In the genomic region with DNA sequence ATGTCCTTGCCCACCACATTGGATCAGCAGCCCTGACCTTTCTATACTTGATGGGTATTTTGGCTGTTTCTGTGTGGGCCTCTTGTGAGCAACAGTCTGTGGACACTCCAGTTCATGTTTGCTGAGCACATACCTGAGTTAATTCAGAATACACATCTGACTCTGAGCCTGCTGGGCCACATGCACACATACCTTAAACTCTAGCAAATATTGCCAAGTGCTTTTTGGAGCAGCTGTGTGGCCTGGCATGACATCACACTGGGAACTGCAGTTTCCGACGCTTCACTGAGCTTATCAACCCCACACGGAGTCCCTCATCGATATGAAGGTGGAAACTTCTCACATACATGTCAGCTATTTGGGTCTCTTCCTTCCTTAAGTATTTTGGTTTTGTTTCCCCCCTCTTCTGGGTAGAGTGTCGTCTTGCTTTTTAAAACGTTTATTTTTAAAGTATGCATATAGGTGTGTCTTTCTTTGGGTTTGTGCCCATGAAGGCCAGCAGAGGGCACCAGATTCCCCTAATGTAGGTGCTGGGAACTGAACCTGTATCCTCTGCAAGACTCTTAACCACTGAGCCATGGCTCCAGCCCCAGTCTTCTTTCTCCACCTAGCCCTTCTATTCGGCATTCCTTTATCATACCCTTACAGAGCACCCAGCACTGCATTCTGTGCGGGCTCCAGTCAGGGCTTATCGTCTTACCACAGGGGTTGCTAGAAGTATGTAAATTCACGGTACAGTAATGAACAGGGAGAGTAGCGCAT, we compare ENCODE assay signal across 8 mouse cellular contexts. TPM values are rescaled to one million over a fixed set of nuclear protein-coding genes. Genes with fewer than 3 reads are reported as not detected.
DNase-seq lines count a peak whose midpoint lies in the region; ATAC-seq lines count a peak whose summit lies in the region.

No protein-coding gene starts in this region.

- H3K4me3 ChIP-seq in forebrain, embryonic 10.5 days, result no peak overlapping the region
- no peak overlapping the region for H3K4me3 ChIP-seq in forebrain, embryonic 11.5 days (ENCODE audit: low read depth, low read length)
- no peak overlapping the region for H3K4me3 ChIP-seq in embryonic facial prominence, embryonic 10.5 days
- H3K4me3 ChIP-seq in stomach, embryonic 15.5 days (replicated peaks), result no peak overlapping the region

- WGBS in forebrain, embryonic 10.5 days, result 72% methylated on average over 11 of the region's 11 CpGs
- 69% methylated on average over 11 of the region's 11 CpGs for WGBS in forebrain, embryonic 11.5 days
- WGBS in embryonic facial prominence, embryonic 10.5 days, result 71% methylated on average over 11 of the region's 11 CpGs
- whole genome bisulfite sequencing in stomach, embryonic 15.5 days, result 61% methylated on average over 11 of the region's 11 CpGs

- peak; percentile 34 for DNase-seq in forebrain, embryonic 10.5 days (ENCODE audit: extremely low spot score, low spot score)
- DNase-seq in forebrain, embryonic 11.5 days (ENCODE audit: low spot score), result no peak
- peak; percentile 37 for DNase-seq in right cerebral cortex, postnatal 4 days
- no peak for DNase-seq in right cerebral cortex, postnatal 25 days
- DNase-seq in embryonic facial prominence, embryonic 10.5 days (ENCODE audit: low spot score), result peak; percentile 48
- DNase-seq in lung, adult 18-20 months, result peak; percentile 35 to 44
- no peak for DNase-seq in ovary, postnatal 10 days (ENCODE audit: low spot score)

- peaks cover 22% of the 10 kb centered on the region for H3K4me1 ChIP-seq in forebrain, embryonic 10.5 days
- H3K4me1 ChIP-seq in forebrain, embryonic 11.5 days (replicated peaks; ENCODE audit: control insufficient read depth, insufficient read depth, low read length), result peaks cover 2% of the 10 kb centered on the region; the same call in 1 of the 2 replicates
- peaks cover 25% of the 10 kb centered on the region for H3K4me1 ChIP-seq in embryonic facial prominence, embryonic 10.5 days
- H3K4me1 ChIP-seq in stomach, embryonic 15.5 days, result peaks cover 5% of the 10 kb centered on the region; the same call in 1 of the 2 replicates

- H3K9ac ChIP-seq in forebrain, embryonic 11.5 days (ENCODE audit: low read length), result no peak overlapping the region
- H3K9ac ChIP-seq in stomach, embryonic 15.5 days, result no peak overlapping the region

- ATAC-seq in forebrain, embryonic 11.5 days (replicated peaks; ENCODE audit: low FRiP score), result no peak
- peak; percentile 28; the same call in 1 of the 2 replicates for ATAC-seq in stomach, embryonic 15.5 days (ENCODE audit: insufficient read depth, low FRiP score, low read depth)

- H3K27ac ChIP-seq in forebrain, embryonic 10.5 days, result no peak overlapping the region
- H3K27ac ChIP-seq in forebrain, embryonic 11.5 days (ENCODE audit: low read depth, low read length), result no peak overlapping the region
- no peak overlapping the region for H3K27ac ChIP-seq in embryonic facial prominence, embryonic 10.5 days (replicated peaks)
- no peak overlapping the region for H3K27ac ChIP-seq in stomach, embryonic 15.5 days

- H3K36me3 ChIP-seq in forebrain, embryonic 10.5 days (replicated peaks), result peaks cover 4% of the 10 kb centered on the region; the same call in 1 of the 2 replicates
- H3K36me3 ChIP-seq in forebrain, embryonic 11.5 days (ENCODE audit: control insufficient read depth, insufficient read depth, low read length), result no peaks in the 10 kb centered on the region
- H3K36me3 ChIP-seq in embryonic facial prominence, embryonic 10.5 days (replicated peaks), result peaks cover 8% of the 10 kb centered on the region
- no peaks in the 10 kb centered on the region for H3K36me3 ChIP-seq in stomach, embryonic 15.5 days

- no peak overlapping the region for H3K4me2 ChIP-seq in forebrain, embryonic 11.5 days (ENCODE audit: low read depth, low read length, severe bottlenecking)
- H3K4me2 ChIP-seq in stomach, embryonic 15.5 days, result no peak overlapping the region

- no peaks in the 10 kb centered on the region for H3K9me3 ChIP-seq in forebrain, embryonic 10.5 days
- no peaks in the 10 kb centered on the region for H3K9me3 ChIP-seq in forebrain, embryonic 11.5 days (ENCODE audit: control insufficient read depth, low read length)
- H3K9me3 ChIP-seq in embryonic facial prominence, embryonic 10.5 days, result no peaks in the 10 kb centered on the region
- no peaks in the 10 kb centered on the region for H3K9me3 ChIP-seq in stomach, embryonic 15.5 days

- H3K27me3 ChIP-seq in forebrain, embryonic 10.5 days (ENCODE audit: poor library complexity, severe bottlenecking), result no peaks in the 10 kb centered on the region
- no peaks in the 10 kb centered on the region for H3K27me3 ChIP-seq in forebrain, embryonic 11.5 days (ENCODE audit: control insufficient read depth, insufficient read depth, low read length)
- H3K27me3 ChIP-seq in embryonic facial prominence, embryonic 10.5 days (replicated peaks; ENCODE audit: low read depth, poor library complexity, severe bottlenecking), result no peaks in the 10 kb centered on the region
- no peaks in the 10 kb centered on the region; the same call in 1 of the 2 replicates for H3K27me3 ChIP-seq in stomach, embryonic 15.5 days (replicated peaks)

RNA-seq across cellular contexts. Expression of gene Stxbp1, which starts 25.8 kb away (rescaled TPM):
- polyA plus RNA-seq in forebrain, embryonic 10.5 days (2016; fragmentation: Nextera tagmentation; extraction: Ambion mirVana), result 18.7 and 20.8 TPM in 2 replicates
- 44.0 and 44.6 TPM in 2 replicates for polyA plus RNA-seq in forebrain, embryonic 11.5 days (2014; fragmentation: Nextera tagmentation; extraction: Ambion mirVana)
- 24.4 and 25.1 TPM in 2 replicates for polyA plus RNA-seq in embryonic facial prominence, embryonic 10.5 days (2016; fragmentation: Nextera tagmentation; extraction: Ambion mirVana)
- 20.0 and 21.4 TPM in 2 replicates for polyA plus RNA-seq in stomach, embryonic 15.5 days (2015; fragmentation: Nextera tagmentation; extraction: Ambion mirVana)

RNA-seq across cellular contexts. Expression of gene Cfap157, which starts 37.0 kb away (rescaled TPM):
- 1.1 and 1.2 TPM in 2 replicates for polyA plus RNA-seq in forebrain, embryonic 10.5 days (2016; fragmentation: Nextera tagmentation; extraction: Ambion mirVana)
- 0.33 and 0.87 TPM in 2 replicates for polyA plus RNA-seq in forebrain, embryonic 11.5 days (2014; fragmentation: Nextera tagmentation; extraction: Ambion mirVana)
- polyA plus RNA-seq in embryonic facial prominence, embryonic 10.5 days (2016; fragmentation: Nextera tagmentation; extraction: Ambion mirVana), result 0.54 and 0.60 TPM in 2 replicates
- 0.62 and 1.1 TPM in 2 replicates for polyA plus RNA-seq in stomach, embryonic 15.5 days (2015; fragmentation: Nextera tagmentation; extraction: Ambion mirVana)

RNA-seq across cellular contexts. Expression of gene Ptrh1, which starts 45.6 kb away (rescaled TPM):
- 4.4 and 5.1 TPM in 2 replicates for polyA plus RNA-seq in forebrain, embryonic 10.5 days (2016; fragmentation: Nextera tagmentation; extraction: Ambion mirVana)
- 3.3 and 4.6 TPM in 2 replicates for polyA plus RNA-seq in forebrain, embryonic 11.5 days (2014; fragmentation: Nextera tagmentation; extraction: Ambion mirVana)
- 5.3 and 6.4 TPM in 2 replicates for polyA plus RNA-seq in embryonic facial prominence, embryonic 10.5 days (2016; fragmentation: Nextera tagmentation; extraction: Ambion mirVana)
- 4.4 TPM in 2 replicates for polyA plus RNA-seq in stomach, embryonic 15.5 days (2015; fragmentation: Nextera tagmentation; extraction: Ambion mirVana)

RNA-seq across cellular contexts. Expression of gene Ttc16, which starts 45.8 kb away (rescaled TPM):
- polyA plus RNA-seq in forebrain, embryonic 10.5 days (2016; fragmentation: Nextera tagmentation; extraction: Ambion mirVana), result 0.32 and 0.36 TPM in 2 replicates
- polyA plus RNA-seq in forebrain, embryonic 11.5 days (2014; fragmentation: Nextera tagmentation; extraction: Ambion mirVana), result 0.80 and 0.84 TPM in 2 replicates
- 0.31 and 0.34 TPM in 2 replicates for polyA plus RNA-seq in embryonic facial prominence, embryonic 10.5 days (2016; fragmentation: Nextera tagmentation; extraction: Ambion mirVana)
- polyA plus RNA-seq in stomach, embryonic 15.5 days (2015; fragmentation: Nextera tagmentation; extraction: Ambion mirVana), result 0.23 and 0.41 TPM in 2 replicates

RNA-seq across cellular contexts. Expression of gene Fam129b, which starts 54.7 kb away (rescaled TPM):
- polyA plus RNA-seq in forebrain, embryonic 10.5 days (2016; fragmentation: Nextera tagmentation; extraction: Ambion mirVana), result 22.8 and 25.3 TPM in 2 replicates
- polyA plus RNA-seq in forebrain, embryonic 11.5 days (2014; fragmentation: Nextera tagmentation; extraction: Ambion mirVana), result 13.8 and 15.4 TPM in 2 replicates
- 43.9 and 46.4 TPM in 2 replicates for polyA plus RNA-seq in embryonic facial prominence, embryonic 10.5 days (2016; fragmentation: Nextera tagmentation; extraction: Ambion mirVana)
- polyA plus RNA-seq in stomach, embryonic 15.5 days (2015; fragmentation: Nextera tagmentation; extraction: Ambion mirVana), result 67.1 and 73.6 TPM in 2 replicates

Comparison
In these comparisons a context has a peak if more than half of its experiments do, and no peak if none do; other contexts are left out.
1. DNase-seq: peak in forebrain, embryonic 10.5 days (single experiment), right cerebral cortex, postnatal 4 days (single experiment), embryonic facial prominence, embryonic 10.5 days (single experiment) and lung, adult 18-20 months (2 of 2); none in forebrain, embryonic 11.5 days (single experiment), right cerebral cortex, postnatal 25 days (single experiment) and ovary, postnatal 10 days (single experiment).